Mouse (Mus musculus) inflammation-experienced regulatory T-cells, adult 6 months (primary cell): ENCODE data around the gene Nek7. TPM values are rescaled to one million over a fixed set of nuclear protein-coding genes. Genes with fewer than 3 reads are reported as not detected.

Source experiments
- ATAC-seq: one replicate; pipeline ENCODE4 v1.8.0; 2017
- polyA plus RNA-seq, 3 experiments: library from polyadenylated mRNA; unstranded; fragments of 100-300 nt; shearing (Covaris generic); gene quantifications; one replicate each; pipeline ENCODE4 v1.2.1; 2017

The Nek7 gene
- polyA plus RNA-seq, 3 experiments from 2014 or later = 64.9 to 79.7 (median 77.6) TPM

GRCm38 (mm10) chr1:138507446-138508043 lies 112.4 kb downstream of the Nek7 start:
- no peak for ATAC-seq

GRCm38 (mm10) chr1:138507014-138507413 lies 112.9 kb downstream of the Nek7 start:
- no peak for ATAC-seq

GRCm38 (mm10) chr1:138504228-138504627 lies 115.7 kb downstream of the Nek7 start:
- no peak for ATAC-seq

GRCm38 (mm10) chr1:138500691-138501090 lies 119.2 kb downstream of the Nek7 start:
- ATAC-seq = no peak

- ATAC-seq = no peak
Measured at GRCm38 (mm10) chr1:138500155-138500554, 119.8 kb downstream of the Nek7 start.

- no peak for ATAC-seq
Measured at GRCm38 (mm10) chr1:138499461-138499860, 120.5 kb downstream of the Nek7 start.

- no peak for ATAC-seq
Measured at GRCm38 (mm10) chr1:138491382-138492097, 128.4 kb downstream of the Nek7 start.

GRCm38 (mm10) chr1:138487569-138487968 lies 132.4 kb downstream of the Nek7 start:
- ATAC-seq = no peak

- ATAC-seq = no peak
Measured at GRCm38 (mm10) chr1:138480694-138481093, 139.2 kb downstream of the Nek7 start.

GRCm38 (mm10) chr1:138465352-138465751 lies 154.6 kb downstream of the Nek7 start:
- ATAC-seq = no peak

- ATAC-seq = no peak
Measured at GRCm38 (mm10) chr1:138461425-138461824, 158.5 kb downstream of the Nek7 start.

GRCm38 (mm10) chr1:138449476-138449851 lies 170.5 kb downstream of the Nek7 start:
- ATAC-seq = no peak

GRCm38 (mm10) chr1:138448635-138449475 lies 171.1 kb downstream of the Nek7 start:
- no peak for ATAC-seq

GRCm38 (mm10) chr1:138446846-138447245 lies 173.1 kb downstream of the Nek7 start:
- no peak for ATAC-seq

Other genes with a start within 250 kb of the Nek7 start
- gene Lhx9, start 228.4 kb upstream of the Nek7 start, polyA plus RNA-seq = under 1 TPM in 2 of 3 experiments, not detected in 1; 0.20 to 0.25 TPM
- 10 to 100 TPM; 11.9 to 18.4 (median 14.3) TPM for gene 2310009B15Rik, start 236.7 kb upstream of the Nek7 start, polyA plus RNA-seq